Mouse (Mus musculus) testis, adult 2 months (tissue): ENCODE results near the gene Gadl1.

ENCODE experiments used
- CTCF ChIP-seq: fragments of 200-500 bp; IDR thresholded peaks from 2 replicates; pipeline ENCODE4 v1.5.1; 2012; ENCODE audit warnings: low read depth, mild to moderate bottlenecking, inconsistent platforms, low read length, moderate library complexity; ENCODE audit not compliant: control insufficient read depth, insufficient read depth, insufficient replicate concordance
- POLR2A ChIP-seq: fragments of 200-500 bp; IDR thresholded peaks from 2 replicates; pipeline ENCODE4 v1.6.1; 2012; ENCODE audit warnings: low read depth, mild to moderate bottlenecking, inconsistent platforms, low read length, moderate library complexity; ENCODE audit not compliant: control insufficient read depth

- TF ChIP-seq POLR2A (no peak), CTCF (no peak)
Observed at GRCm38 (mm10) chr9:115867277-115867676, 42.0 kb upstream of the Gadl1 start.
